Mouse (Mus musculus): ENCODE results near the gene Nexn. TPM values are rescaled to one million over a fixed set of nuclear protein-coding genes. Genes with fewer than 3 reads are reported as not detected.
"Not testable (repeated sequence)": the region's sequence is repeated elsewhere in the genome, so short reads cannot be mapped to it uniquely, and the experiment has no call there.

Nexn gene
- polyA plus RNA-seq, 1 experiment, result 2.8 TPM

DNA sequence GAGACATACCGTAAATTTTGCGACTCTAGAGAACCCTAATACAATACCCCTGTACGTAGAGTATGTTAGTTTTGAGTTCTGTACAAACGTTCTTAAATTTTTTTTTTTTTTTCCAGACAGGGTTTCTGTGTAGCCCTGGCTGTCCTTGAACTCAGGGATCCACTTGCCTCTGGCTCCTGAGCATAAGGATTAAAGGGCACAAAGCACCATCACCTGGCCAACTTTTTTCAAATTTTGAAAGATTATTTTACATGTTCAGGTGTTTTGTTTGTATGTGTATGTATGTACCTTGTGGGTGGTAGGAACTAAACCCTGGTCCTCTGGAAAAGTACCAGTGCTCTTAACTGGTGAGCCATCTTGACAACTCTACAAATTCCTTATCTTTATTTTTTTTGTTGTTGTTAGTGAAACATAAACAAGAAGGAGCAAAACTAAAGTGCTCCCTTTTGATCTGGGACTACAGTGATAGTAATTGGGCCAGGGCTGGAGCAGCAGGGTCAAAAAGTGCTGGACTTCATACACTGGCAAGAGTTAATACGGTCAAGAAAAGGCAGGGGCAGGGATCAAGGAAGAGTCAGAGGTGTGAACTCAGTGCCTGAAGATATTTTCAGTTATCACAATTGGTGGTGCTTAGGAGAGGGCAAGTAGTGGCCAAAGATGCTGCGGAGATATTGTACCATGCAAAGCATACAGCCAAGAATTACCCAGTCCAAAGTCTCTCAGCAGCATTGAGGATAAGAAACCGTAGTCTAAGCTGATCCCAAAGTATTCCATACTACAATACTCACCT, 57.9 kb downstream of the Nexn start:
- Histone ChIP-seq H3K27ac (ENCODE audit: insufficient read depth, low read length) (no peak overlapping the region), H3K4me3 (ENCODE audit: insufficient read depth, low read length) (peak overlapping the region; percentile 79; the same call in 1 of the 2 replicates), H3K4me1 (ENCODE audit: control insufficient read depth, insufficient read depth, low read length) (peaks cover 7% of the 10 kb centered on the region)
- no peak for TF ChIP-seq CTCF (IDR thresholded peaks at IDR 0.05; ENCODE audit: extremely low read depth, insufficient read depth, low read length)
- no peak for TF ChIP-seq POLR2A (IDR thresholded peaks at IDR 0.05; ENCODE audit: extremely low read depth, insufficient read depth, low read length)

DNA sequence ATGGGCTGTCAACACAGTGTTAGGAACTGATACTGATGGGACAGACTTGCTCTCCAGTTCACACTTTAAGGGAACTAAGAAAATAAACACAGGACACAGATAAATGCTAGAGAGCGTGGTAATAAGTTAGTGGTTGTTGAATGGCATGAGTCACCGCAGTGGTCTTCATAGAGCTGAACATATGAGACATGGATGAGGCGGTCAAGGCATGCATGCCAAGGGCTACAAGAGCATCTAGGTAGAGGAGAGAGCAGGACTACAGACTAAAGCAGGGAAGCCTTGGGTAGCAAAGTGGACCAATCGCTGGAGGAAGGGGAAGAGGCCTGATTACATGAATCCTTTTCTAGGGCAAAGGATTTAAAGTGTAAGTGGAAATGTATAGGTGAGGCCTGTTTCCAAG, 59.0 kb downstream of the Nexn start:
- H3K4me3 ChIP-seq (ENCODE audit: insufficient read depth, low read length), result no peak overlapping the region
- no peak overlapping the region for H3K27ac ChIP-seq (ENCODE audit: insufficient read depth, low read length)
- H3K4me1 ChIP-seq (ENCODE audit: control insufficient read depth, insufficient read depth, low read length), result peaks cover 2% of the 10 kb centered on the region
- TF ChIP-seq CTCF (IDR thresholded peaks at IDR 0.05; ENCODE audit: extremely low read depth, insufficient read depth, low read length) (no peak), POLR2A (IDR thresholded peaks at IDR 0.05; ENCODE audit: extremely low read depth, insufficient read depth, low read length) (no peak)

DNA sequence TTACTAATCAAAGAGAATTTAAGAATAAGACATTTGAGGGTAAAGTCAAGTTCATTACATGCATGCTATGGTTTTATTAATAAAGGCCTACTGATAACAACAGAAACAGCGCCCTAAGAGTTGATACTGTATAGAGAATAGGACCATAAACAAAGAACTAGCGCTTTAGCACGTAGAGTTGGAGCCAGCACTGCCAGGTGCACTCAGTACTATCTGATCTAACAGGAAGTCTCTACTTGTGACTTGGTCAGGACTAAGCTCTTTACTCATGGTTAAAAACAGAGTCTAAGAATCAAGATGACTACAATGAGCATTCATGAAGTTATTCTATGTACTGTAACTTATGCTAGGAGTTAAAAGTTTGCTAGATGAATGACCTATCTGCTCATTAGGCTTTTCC, 61.6 kb downstream of the Nexn start:
- TF ChIP-seq POLR2A (IDR thresholded peaks at IDR 0.05; ENCODE audit: extremely low read depth, insufficient read depth, low read length) (no peak), CTCF (IDR thresholded peaks at IDR 0.05; ENCODE audit: extremely low read depth, insufficient read depth, low read length) (no peak)
- H3K4me3 ChIP-seq (ENCODE audit: insufficient read depth, low read length), result no peak overlapping the region
- H3K4me1 ChIP-seq (ENCODE audit: control insufficient read depth, insufficient read depth, low read length), result no peaks in the 10 kb centered on the region
- no peak overlapping the region for H3K27ac ChIP-seq (ENCODE audit: insufficient read depth, low read length)

DNA sequence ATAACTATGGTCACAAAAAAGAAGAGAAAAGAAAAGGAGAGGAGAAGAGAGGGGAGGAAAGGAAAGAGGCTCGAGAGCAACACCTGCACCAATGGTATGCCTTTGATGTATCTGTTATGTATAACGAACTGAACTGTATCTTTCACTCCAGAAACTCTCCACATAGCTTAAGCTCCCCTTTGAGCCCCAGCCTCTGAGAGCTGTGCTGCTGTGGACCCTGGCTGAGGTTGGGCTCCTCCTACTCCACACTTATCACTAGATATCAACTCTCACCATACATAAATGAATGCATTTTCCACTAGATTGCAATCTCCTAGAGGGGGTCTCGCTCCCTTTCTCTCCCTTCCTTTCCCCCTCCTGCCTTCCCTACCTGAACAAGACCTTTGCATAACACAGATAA, 62.2 kb downstream of the Nexn start:
- TF ChIP-seq POLR2A (IDR thresholded peaks at IDR 0.05; ENCODE audit: extremely low read depth, insufficient read depth, low read length) (no peak), CTCF (IDR thresholded peaks at IDR 0.05; ENCODE audit: extremely low read depth, insufficient read depth, low read length) (no peak)
- no peaks in the 10 kb centered on the region for H3K4me1 ChIP-seq (ENCODE audit: control insufficient read depth, insufficient read depth, low read length)
- H3K27ac ChIP-seq (ENCODE audit: insufficient read depth, low read length), result no peak overlapping the region

DNA sequence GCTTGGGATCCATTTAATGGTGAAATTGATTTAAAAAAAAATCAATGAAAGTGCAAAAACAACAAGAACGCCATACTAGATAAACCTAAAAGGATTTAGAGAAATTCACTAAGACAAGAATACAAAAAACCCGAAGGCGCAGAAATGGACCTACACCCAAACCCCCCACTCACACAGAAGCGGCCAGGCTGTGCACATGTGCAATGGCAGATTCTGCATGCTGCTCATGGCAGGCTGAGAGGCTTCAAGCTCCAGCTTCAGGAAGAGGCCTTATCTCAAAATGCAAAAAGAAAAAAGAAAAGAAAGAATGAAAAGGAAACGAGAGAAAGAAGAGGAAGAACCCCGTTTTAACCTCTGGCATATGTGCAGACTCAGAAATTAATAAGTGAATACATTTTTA, 62.7 kb downstream of the Nexn start:
- H3K4me3 ChIP-seq (ENCODE audit: insufficient read depth, low read length), result no peak overlapping the region
- no peaks in the 10 kb centered on the region for H3K4me1 ChIP-seq (ENCODE audit: control insufficient read depth, insufficient read depth, low read length)
- TF ChIP-seq CTCF (IDR thresholded peaks at IDR 0.05; ENCODE audit: extremely low read depth, insufficient read depth, low read length), result no peak
- TF ChIP-seq POLR2A (IDR thresholded peaks at IDR 0.05; ENCODE audit: extremely low read depth, insufficient read depth, low read length), result no peak
- no peak overlapping the region for H3K27ac ChIP-seq (ENCODE audit: insufficient read depth, low read length)

More for the DNA sequence above, 62.2 kb downstream of the Nexn start:
- H3K4me3 ChIP-seq (ENCODE audit: insufficient read depth, low read length), result no peak overlapping the region

DNA sequence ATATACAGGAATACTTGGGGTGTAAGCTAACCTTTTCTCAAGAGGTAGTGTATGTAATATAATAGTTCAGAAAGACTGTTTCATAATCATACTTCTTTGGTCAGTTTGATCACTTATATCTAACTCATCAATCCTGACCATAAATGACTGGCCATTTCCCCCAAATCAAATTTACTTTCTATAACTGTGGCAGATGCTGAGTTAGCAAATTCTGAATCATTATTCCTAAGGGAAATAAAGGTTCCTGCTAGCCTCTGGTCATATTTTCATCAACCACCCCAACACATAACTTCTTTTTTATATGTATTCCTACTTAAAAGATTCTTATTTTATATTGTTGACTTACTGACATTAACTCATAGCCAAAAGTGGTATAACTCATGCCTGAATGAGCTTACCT, 63.2 kb downstream of the Nexn start:
- no peak overlapping the region for H3K27ac ChIP-seq (ENCODE audit: insufficient read depth, low read length)
- no peaks in the 10 kb centered on the region for H3K4me1 ChIP-seq (ENCODE audit: control insufficient read depth, insufficient read depth, low read length)
- H3K4me3 ChIP-seq (ENCODE audit: insufficient read depth, low read length), result no peak overlapping the region
- no peak for TF ChIP-seq POLR2A (IDR thresholded peaks at IDR 0.05; ENCODE audit: extremely low read depth, insufficient read depth, low read length)
- no peak for TF ChIP-seq CTCF (IDR thresholded peaks at IDR 0.05; ENCODE audit: extremely low read depth, insufficient read depth, low read length)

DNA sequence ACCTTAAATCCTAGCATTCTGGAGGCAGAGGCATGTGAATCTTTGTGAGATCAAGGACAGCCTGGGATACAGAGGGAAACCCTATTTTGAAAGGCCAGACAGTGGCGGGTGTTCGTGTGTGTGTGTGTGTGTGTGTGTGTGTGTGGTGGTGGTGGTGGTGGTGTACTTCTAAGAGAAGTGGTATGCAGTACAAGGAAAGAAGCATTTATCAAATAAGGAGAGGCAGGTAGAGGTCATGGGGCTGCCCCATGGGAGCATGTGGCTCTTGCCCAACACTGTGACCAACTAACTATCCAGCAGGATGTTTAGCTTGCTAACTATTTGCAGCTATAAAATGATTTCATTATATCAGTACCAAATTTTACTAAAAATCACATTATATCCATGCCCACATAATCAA, 64.5 kb downstream of the Nexn start:
- TF ChIP-seq CTCF (IDR thresholded peaks at IDR 0.05; ENCODE audit: extremely low read depth, insufficient read depth, low read length) (no peak), POLR2A (IDR thresholded peaks at IDR 0.05; ENCODE audit: extremely low read depth, insufficient read depth, low read length) (no peak)
- Histone ChIP-seq H3K4me3 (ENCODE audit: insufficient read depth, low read length) (no peak overlapping the region), H3K4me1 (ENCODE audit: control insufficient read depth, insufficient read depth, low read length) (no peaks in the 10 kb centered on the region), H3K27ac (ENCODE audit: insufficient read depth, low read length) (no peak overlapping the region)

DNA sequence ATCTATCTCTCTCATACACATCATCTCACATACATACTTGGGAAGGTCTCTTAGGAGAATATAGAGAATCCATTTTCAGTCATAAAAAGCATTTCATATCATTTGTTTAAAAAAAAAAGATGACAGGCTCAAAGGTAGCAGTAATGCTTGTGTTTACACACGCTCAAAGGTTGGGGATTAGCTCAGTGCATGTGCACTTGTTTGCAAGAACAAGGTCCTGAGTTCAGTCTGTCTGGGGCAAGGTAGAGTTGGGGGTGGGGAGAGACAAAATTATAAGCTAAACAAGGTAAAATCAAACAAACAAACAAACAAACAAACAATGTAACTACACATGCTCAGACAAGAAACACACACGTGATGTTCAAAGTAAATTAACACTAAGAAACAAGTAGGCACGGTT, 65.0 kb downstream of the Nexn start:
- no peak for TF ChIP-seq POLR2A (IDR thresholded peaks at IDR 0.05; ENCODE audit: extremely low read depth, insufficient read depth, low read length)
- no peak for TF ChIP-seq CTCF (IDR thresholded peaks at IDR 0.05; ENCODE audit: extremely low read depth, insufficient read depth, low read length)

DNA sequence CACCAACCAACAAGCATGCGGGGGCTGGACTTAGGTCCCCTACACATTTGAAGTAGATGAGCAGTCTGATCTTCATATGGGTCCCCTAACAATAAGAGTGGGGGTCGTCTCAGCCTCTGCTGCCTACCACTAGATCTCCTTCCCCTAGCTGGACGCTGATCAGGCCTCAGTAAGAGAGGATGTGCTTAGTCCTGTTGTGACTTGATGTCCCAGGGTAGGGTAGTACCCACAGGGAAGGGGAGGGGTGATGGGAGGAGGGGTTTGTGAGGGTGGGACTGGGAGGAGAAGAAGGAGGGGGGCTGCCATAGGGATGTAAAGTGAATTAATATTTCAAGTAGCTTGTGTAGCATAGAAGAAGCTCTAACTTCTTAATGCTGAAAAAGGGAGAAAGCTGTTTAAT, 67.0 kb downstream of the Nexn start:
- Histone ChIP-seq H3K27ac (ENCODE audit: insufficient read depth, low read length) (no peak overlapping the region), H3K4me1 (ENCODE audit: control insufficient read depth, insufficient read depth, low read length) (no peaks in the 10 kb centered on the region), H3K4me3 (ENCODE audit: insufficient read depth, low read length) (no peak overlapping the region)
- TF ChIP-seq POLR2A (IDR thresholded peaks at IDR 0.05; ENCODE audit: extremely low read depth, insufficient read depth, low read length), result no peak
- no peak for TF ChIP-seq CTCF (IDR thresholded peaks at IDR 0.05; ENCODE audit: extremely low read depth, insufficient read depth, low read length)

More for the DNA sequence above, 65.0 kb downstream of the Nexn start:
- no peak overlapping the region for H3K27ac ChIP-seq (ENCODE audit: insufficient read depth, low read length)
- no peaks in the 10 kb centered on the region for H3K4me1 ChIP-seq (ENCODE audit: control insufficient read depth, insufficient read depth, low read length)
- H3K4me3 ChIP-seq (ENCODE audit: insufficient read depth, low read length), result no peak overlapping the region

DNA sequence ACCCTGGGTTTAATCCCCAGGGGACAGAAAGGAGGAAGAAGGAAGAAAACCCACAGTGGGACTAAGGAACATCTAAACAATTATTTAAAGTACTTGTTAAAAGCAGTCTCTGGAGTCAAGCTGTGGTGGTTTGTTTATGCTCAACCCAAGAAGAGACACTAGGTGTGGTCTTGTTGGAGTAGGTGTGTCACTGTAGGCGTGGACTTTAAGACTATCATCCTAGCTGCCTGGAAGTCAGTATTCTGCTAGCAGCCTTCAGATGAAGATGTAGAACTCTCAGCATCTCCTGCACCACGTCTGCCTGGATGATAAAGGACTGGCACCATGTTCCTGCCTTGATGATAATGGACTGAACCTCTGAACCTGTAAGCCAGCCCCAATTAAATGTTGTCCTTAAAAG, 68.9 kb downstream of the Nexn start:
- not testable (repeated sequence) for H3K4me1 ChIP-seq (ENCODE audit: control insufficient read depth, insufficient read depth, low read length); H3K4me3 ChIP-seq (ENCODE audit: insufficient read depth, low read length); H3K27ac ChIP-seq (ENCODE audit: insufficient read depth, low read length)
